Mouse (Mus musculus) MEL-GATA-1-ER (cell line): Measurements from ENCODE around the gene Lpcat4.
"Not testable (repeated sequence)": the region's sequence is repeated elsewhere in the genome, so short reads cannot be mapped to it uniquely, and the experiment has no call there.

Experiments
- DNase-seq: peaks from one replicate; pipeline ENCODE4 v3.0.0-alpha.2; 2012; ENCODE audit warnings: low read depth; ENCODE audit errors: extremely low read depth

The Lpcat4 gene

DNA sequence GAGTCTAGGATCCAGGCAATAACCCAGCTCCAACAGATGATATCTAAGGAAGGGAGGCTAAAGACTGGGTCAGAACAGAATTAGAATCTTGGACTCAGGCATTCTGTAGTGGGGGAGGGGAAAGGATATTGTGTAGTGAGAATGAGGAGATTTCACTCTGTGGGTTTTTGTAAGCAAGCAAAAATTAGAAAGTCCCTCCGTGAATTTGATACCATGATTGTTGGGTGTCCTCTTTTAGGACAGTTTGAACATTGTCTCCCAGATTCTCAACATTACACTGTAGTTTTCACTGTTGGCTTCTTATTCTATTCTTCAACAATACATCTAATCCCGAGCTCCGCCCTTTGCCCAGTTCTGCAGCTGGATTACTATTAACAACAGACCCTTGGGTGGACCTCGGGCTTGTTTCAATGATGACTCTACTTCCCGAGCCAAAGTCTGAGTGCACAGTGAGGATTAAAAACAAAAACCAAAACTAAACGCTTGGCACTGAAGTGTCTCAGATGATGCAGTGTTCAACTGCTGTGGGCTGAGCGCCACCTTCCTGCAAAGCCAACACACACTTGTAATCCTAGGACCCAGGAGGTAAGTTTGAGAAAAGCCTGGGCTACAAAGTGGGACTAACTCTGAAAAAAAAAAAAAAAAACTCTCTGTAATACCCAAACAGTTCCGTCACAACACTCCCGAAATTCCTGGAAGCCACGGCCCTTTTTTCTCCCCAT lies 20.1 kb downstream of the Lpcat4 start, which contains the start of gene Nutm1:
Nutm1 (minus strand) TSS at position 51 of the 722 bp plus-strand sequence.
- DNase-seq, result no peak

- peak; percentile 90 for DNase-seq
Measured at GRCm38 (mm10) chr2:112261748-112262653, 22.7 kb downstream of the Lpcat4 start, which contains the start of gene Nop10. TSS of gene Nop10 (plus strand) at chr2:112261926.

DNA sequence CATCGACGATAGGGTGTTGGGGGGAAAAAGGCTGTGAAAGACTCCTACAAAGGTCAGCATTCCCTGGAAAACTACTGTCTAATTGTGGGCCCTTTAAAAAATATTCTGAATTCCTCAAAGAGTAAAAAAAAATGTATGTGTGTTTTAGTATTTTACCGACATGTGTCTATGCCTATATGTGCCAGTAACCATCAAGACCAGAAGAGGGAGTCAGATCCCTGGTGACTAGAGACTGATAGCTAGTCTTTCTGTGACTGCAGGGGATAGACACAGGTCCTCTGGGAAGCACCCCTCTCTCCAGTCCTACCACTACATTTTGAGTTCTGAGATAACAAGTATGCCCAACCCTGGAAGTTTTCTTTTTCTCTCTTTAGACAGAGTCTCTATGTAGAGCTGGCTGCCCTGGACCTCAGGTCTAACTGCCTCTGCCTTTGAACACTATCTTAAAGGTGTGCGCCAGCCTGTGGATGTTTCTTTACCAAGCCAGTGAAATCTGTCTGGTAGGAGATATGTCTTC lies 23.6 kb downstream of the Lpcat4 start:
- DNase-seq, result peak; percentile 75

DNA sequence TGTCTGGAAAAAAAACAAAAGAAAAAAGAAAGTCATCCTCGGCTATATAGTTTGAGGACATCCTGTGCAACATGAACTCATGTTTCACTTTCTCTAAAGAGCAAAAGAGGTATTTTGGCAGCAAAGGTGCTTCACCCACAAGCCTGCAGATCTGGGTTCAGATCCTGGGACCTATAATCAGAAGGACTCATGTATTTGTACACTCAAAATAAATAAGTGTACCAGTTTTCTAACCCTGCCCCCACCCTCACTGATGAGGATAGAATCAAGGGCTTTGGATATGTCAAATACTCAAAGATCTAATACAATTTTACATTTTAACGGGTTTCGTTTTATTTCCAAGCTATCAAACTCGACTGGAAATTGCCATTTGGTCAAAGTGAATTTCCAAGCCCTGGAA lies 25.1 kb downstream of the Lpcat4 start:
- no peak for DNase-seq

DNA sequence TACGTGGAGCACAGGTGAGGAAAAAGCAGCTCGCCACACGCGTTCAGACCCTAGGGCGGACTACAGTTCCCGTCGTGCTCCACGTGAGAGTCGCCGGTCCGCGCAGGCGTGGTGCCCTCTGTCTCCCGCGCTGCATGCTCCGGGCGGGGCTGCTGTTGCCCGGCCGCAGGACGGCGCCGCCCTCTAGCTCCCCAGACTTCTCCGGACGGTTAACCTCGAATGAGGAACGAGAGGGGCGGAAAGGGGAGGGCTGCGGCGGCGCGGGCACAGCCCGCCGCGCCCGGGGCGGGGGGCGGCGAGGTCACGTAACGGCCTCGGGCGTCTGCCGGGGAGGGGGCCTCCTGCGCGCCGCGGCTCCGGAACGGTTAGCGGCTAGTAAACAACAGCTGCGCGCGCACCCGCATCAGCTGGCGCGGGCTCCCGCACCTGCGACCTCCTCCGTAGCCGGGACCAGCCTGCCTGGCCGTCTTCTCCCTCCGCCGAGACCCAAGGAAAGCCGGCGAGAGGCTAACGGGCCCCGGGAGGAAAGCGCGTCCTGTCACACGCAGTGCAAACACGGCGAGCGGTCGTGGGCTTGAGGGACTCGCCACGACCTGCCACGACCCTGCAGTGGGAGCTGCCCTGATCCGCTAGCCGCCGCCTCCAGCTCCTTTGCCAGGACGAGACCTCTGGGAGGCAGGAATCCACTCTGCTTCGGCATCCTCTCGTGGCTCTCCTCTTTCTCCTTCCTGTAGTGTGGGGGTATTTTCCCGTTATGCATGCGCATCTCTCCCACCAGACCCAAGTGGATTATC lies 26.4 kb downstream of the Lpcat4 start, which contains the start of gene Slc12a6:
Slc12a6 (plus strand) TSS at position 378 of the 794 bp plus-strand sequence.
- DNase-seq, result peak; percentile 80

DNA sequence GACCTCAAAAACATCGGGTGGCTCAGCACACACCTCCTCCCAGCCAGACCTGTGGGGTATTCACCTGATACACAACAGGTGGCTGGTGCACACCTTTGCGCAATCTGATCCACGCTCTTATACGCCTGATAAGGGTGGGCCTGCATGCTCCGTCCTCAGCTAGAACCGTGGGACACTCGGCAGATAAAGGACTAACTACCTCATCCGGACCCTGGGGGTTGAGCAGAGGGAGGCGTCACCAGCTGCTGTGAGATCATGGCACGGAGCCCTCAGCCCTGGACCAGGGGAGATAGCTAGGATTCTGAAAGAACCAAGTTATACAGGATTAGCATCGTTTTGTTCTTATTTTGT lies 26.9 kb downstream of the Lpcat4 start, which contains the start of gene Gm21985:
Gm21985 (plus strand) TSS at position 73 of the 351 bp plus-strand sequence.
- peak; percentile 70 for DNase-seq

DNA sequence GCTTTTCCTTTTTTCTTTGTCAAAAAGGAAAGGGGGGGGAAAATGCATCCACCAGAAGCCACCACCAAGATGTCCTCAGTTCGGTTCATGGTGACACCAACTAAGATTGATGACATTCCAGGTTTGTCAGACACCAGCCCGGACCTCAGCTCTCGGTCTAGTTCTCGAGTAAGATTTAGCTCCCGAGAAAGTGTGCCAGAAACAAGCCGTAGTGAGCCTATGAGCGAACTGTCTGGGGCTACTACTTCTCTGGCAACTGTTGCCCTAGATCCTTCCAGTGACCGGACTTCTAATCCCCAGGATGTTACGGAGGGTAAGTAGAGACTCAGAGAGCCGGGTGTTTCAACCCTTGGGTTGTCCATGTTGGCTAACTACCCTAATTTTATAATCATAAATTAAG lies 27.5 kb downstream of the Lpcat4 start:
- DNase-seq, result no peak

DNA sequence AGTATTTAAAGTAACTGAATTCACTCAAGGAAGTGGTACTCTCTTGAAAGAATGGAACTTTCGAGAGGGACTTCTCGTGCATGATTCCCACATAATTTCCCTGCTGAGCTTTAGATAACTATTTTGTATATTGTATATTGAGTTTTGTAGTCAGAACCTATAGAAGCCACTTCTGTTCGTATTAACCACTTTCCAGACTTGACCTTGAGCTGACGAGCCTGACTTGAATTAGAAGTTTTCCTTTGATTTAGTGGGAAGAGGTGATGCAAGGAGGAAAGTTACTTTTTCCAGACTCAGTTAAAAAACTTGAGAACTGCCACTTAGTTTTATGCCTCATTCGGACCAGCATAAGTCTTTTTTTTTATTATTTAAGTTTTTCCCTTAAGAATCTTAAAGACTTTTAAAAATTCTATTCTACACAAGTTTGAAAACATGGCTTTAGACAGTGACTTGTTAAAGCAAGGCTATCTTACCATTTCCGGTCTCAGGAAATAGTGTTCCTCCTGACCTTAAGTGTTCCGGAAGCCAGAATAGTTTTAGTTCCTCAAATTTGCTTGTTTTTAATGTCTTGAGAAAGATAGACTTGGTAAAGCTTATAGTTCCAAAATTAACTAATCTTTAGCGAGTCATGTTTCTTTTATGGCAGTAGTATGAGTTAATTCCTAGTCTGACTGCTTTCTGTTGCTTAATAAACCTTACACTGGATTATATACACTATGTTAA lies 28.4 kb downstream of the Lpcat4 start:
- peak; percentile 91 for DNase-seq

DNA sequence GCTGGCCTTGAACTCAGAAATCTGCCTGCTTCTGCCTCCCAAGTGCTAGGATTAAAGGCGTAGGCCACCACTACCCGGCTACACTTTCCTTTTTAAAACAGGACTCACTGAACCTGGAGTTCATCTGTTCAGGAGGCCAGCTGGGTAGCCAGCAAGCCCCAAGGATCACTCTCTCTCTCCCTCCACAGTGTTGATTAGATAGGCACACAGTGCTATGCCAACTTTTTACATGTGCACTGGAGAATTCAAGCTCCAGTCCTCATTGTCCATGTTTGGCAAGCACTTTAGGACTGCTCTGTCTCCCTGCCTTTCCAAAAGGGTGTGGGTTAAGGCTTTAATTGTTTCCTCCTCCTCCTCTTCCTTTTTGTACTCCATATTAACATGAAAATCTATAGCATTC lies 30.7 kb downstream of the Lpcat4 start:
- DNase-seq, result no peak

GRCm38 (mm10) chr2:112272909-112273308 lies 33.6 kb downstream of the Lpcat4 start:
- DNase-seq, result no peak

DNA sequence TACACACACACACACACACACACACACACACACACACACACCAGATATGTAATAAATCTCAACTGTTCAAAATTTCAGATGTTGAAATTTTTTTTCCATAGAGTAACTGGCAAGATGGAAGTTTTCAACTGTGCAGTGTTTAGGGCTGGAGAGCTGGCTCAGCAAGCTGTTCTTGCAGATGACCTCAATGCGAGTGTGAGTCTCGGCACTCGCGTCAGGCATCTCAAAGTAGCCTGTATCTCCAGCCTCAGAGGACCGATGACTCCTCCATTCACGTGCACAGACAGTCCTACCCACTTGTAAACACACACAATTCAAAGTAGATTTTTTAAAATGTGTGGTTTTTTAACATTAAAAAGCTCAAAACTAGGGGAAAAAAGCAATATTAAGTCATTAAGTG lies 34.2 kb downstream of the Lpcat4 start:
- DNase-seq, result no peak

GRCm38 (mm10) chr2:112276870-112277269 lies 37.6 kb downstream of the Lpcat4 start:
- no peak for DNase-seq

GRCm38 (mm10) chr2:112282846-112283245 lies 43.6 kb downstream of the Lpcat4 start:
- no peak for DNase-seq

DNA sequence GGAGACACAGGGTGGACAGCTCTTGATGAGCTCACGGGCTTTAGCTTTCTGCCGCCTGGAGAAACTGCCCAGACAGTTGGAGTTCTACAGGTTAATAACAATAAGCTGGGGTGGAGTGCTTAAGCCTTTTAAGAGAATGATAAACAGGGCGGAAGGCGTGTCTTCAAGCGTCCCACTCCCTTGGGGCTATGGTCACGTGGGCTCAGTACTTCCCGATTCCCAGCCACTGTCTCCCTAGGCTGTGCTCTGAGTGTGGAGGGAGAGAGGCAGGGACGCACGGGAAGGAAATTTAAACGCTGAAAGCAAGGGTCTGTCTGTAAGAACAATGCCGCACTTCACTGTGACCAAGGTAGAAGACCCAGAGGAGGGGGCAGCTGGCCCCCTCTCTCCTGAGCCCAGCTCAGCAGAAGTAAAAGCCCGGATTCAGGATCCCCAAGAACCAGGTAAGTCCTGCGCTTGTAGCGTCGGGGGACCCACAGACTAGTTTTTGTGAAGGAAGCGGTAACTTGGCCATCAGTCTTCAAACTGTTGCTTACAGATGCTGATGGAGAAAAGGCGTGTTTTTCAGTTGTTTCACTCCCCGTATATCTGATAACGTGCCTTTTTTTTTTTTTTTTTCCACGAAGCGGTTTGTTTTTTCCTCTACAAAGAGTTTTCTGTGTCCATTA lies 45.2 kb downstream of the Lpcat4 start:
- DNase-seq, result peak; percentile 82

- no peak for DNase-seq
Measured at GRCm38 (mm10) chr2:112285031-112285390, 45.7 kb downstream of the Lpcat4 start.

DNA sequence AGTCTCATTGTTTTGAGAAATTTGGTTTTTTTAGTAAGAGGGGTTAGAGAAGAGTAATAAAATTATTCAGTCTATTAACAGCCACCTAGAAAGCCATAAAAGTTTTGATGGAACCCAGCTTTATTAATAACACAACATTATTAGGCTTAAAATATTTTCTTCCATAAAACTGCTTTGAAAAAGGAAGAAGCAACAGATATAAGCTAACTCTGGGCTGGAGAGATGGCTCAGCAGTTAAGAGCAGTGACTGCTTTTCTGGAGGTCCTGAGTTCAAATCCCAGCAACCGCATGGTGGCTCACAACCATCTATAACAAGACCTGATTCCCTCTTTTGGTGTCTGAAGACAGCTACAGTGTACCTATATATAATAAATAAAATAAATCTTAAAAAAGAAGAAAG lies 46.8 kb downstream of the Lpcat4 start:
- not testable (repeated sequence) for DNase-seq

GRCm38 (mm10) chr2:112287059-112287458 lies 47.8 kb downstream of the Lpcat4 start:
- no peak for DNase-seq

- no peak for DNase-seq
Measured at GRCm38 (mm10) chr2:112289507-112289906, 50.2 kb downstream of the Lpcat4 start.

DNA sequence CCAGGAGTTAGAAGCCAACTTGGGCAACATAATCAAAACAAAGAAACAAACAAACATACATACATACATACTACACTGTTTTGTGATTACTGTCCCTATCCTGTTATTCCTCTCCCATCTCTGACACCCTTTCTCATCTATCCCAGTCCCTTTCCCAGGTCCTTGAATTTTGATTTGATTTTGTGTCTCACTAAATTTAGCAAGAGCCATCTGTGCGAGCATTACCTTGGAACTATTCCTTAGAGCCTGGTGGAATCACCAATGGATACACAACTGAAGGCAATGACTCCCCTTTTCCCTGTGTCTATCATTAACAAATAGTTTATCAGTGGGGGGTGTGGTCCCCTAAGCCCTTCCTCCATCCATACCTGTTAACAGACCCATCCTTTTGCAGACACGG lies 53.6 kb downstream of the Lpcat4 start:
- no peak for DNase-seq

GRCm38 (mm10) chr2:112296211-112296610 lies 56.9 kb downstream of the Lpcat4 start:
- DNase-seq, result no peak
